In genomic region chr6:119174307-119175074, GRCm38 (mm10) we compare ENCODE assay signal across 8 mouse cellular contexts. TPM values are rescaled to one million over a fixed set of nuclear protein-coding genes. Genes with fewer than 3 reads are reported as not detected.
DNase-seq lines count a peak whose midpoint lies in the region; ATAC-seq and TF ChIP-seq lines count a peak whose summit lies in the region.

No protein-coding gene starts in this region.

- 49% methylated on average over 12 of the region's 12 CpGs for WGBS in cerebellum, adult 2 months
- 49% methylated on average over 12 of the region's 12 CpGs for WGBS in lung, postnatal 0 days
- WGBS in limb, embryonic 14.5 days, result 54% methylated on average over 12 of the region's 12 CpGs
- 52% methylated on average over 12 of the region's 12 CpGs for WGBS in stomach, embryonic 15.5 days

- DNase-seq in cerebellum, adult 2 months, result no peak
- no peak for DNase-seq in lung, postnatal 0 days (ENCODE audit: low spot score)
- DNase-seq in lung, postnatal 25 days (ENCODE audit: low spot score), result no peak
- DNase-seq in limb, embryonic 14.5 days (ENCODE audit: low spot score), result no peak
- DNase-seq in layer of hippocampus, adult 11-12 months (ENCODE audit: low spot score), result no peak
- no peak for DNase-seq in spleen, postnatal 36 days (ENCODE audit: low spot score in 2 of 2)

- peak overlapping the region; percentile 65 for H3K4me2 ChIP-seq in lung, postnatal 0 days (replicated peaks; ENCODE audit: low read depth, low read length)
- peak overlapping the region; percentile 61 for H3K4me2 ChIP-seq in limb, embryonic 14.5 days (replicated peaks; ENCODE audit: low read depth, low read length, severe bottlenecking)
- H3K4me2 ChIP-seq in stomach, embryonic 15.5 days, result peak overlapping the region; percentile 75

- no peaks in the 10 kb centered on the region for H3K27me3 ChIP-seq in cerebellum, adult 2 months (ENCODE audit: control insufficient read depth, insufficient read depth, low read length)
- H3K27me3 ChIP-seq in lung, postnatal 0 days (replicated peaks; ENCODE audit: insufficient read depth, low read length), result no peaks in the 10 kb centered on the region
- H3K27me3 ChIP-seq in limb, embryonic 14.5 days (ENCODE audit: control insufficient read depth, insufficient read depth, low read length), result no peaks in the 10 kb centered on the region
- no peaks in the 10 kb centered on the region for H3K27me3 ChIP-seq in stomach, embryonic 15.5 days (replicated peaks)

- no peak overlapping the region for H3K27ac ChIP-seq in cerebellum, adult 2 months (ENCODE audit: insufficient read depth, low read length)
- H3K27ac ChIP-seq in lung, postnatal 0 days (ENCODE audit: low read length), result no peak overlapping the region
- H3K27ac ChIP-seq in limb, embryonic 14.5 days (replicated peaks; ENCODE audit: low read depth, low read length), result no peak overlapping the region
- H3K27ac ChIP-seq in stomach, embryonic 15.5 days, result no peak overlapping the region

- H3K9me3 ChIP-seq in lung, postnatal 0 days (ENCODE audit: low read length), result no peaks in the 10 kb centered on the region
- no peaks in the 10 kb centered on the region for H3K9me3 ChIP-seq in limb, embryonic 14.5 days (ENCODE audit: control insufficient read depth, low read length)
- H3K9me3 ChIP-seq in stomach, embryonic 15.5 days, result no peaks in the 10 kb centered on the region

- TF ChIP-seq POLR2A in cerebellum, adult 2 months (IDR thresholded peaks at IDR 0.05; ENCODE audit: borderline replicate concordance, insufficient read depth, low read length), result no peak
- no peak for TF ChIP-seq POLR2A in limb, embryonic 14.5 days (IDR thresholded peaks at IDR 0.05; ENCODE audit: borderline replicate concordance, extremely low read depth, insufficient read depth, insufficient read length)

- H3K36me3 ChIP-seq in lung, postnatal 0 days (ENCODE audit: insufficient read depth, low read length), result no peaks in the 10 kb centered on the region
- no peaks in the 10 kb centered on the region for H3K36me3 ChIP-seq in limb, embryonic 14.5 days (ENCODE audit: control insufficient read depth, insufficient read depth, low read length)
- H3K36me3 ChIP-seq in stomach, embryonic 15.5 days, result no peaks in the 10 kb centered on the region

- peak overlapping the region; percentile 59; the same call in 1 of the 2 replicates for H3K9ac ChIP-seq in lung, postnatal 0 days (replicated peaks; ENCODE audit: low read depth)
- no peak overlapping the region for H3K9ac ChIP-seq in limb, embryonic 14.5 days (ENCODE audit: low read depth, low read length, severe bottlenecking)
- H3K9ac ChIP-seq in stomach, embryonic 15.5 days, result no peak overlapping the region

- TF ChIP-seq CTCF in cerebellum, adult 2 months (IDR thresholded peaks at IDR 0.05; ENCODE audit: borderline replicate concordance, insufficient read depth, low read depth, low read length), result no peak
- no peak for TF ChIP-seq CTCF in lung, postnatal 0 days (IDR thresholded peaks at IDR 0.05)

- peak overlapping the region; percentile 93 for H3K4me3 ChIP-seq in cerebellum, adult 2 months (replicated peaks; ENCODE audit: insufficient read depth, low read depth, low read length)
- peak overlapping the region; percentile 96 for H3K4me3 ChIP-seq in lung, postnatal 0 days (ENCODE audit: low read depth, low read length)
- H3K4me3 ChIP-seq in limb, embryonic 14.5 days (replicated peaks; ENCODE audit: low read length), result peak overlapping the region; percentile 77
- peak overlapping the region; percentile 87 for H3K4me3 ChIP-seq in stomach, embryonic 15.5 days (replicated peaks)

- TF ChIP-seq EP300 in lung, postnatal 0 days (IDR thresholded peaks at IDR 0.05), result no peak

- H3K4me1 ChIP-seq in cerebellum, adult 2 months (ENCODE audit: control insufficient read depth, insufficient read depth, low read length), result 0 out of 2 replicates have a peak, but pooled peaks cover 3% of the 10 kb centered on the region
- H3K4me1 ChIP-seq in lung, postnatal 0 days (ENCODE audit: insufficient read depth, low read depth, low read length), result peaks cover 6% of the 10 kb centered on the region; the same call in 1 of the 2 replicates
- peaks cover 7% of the 10 kb centered on the region; the same call in 1 of the 2 replicates for H3K4me1 ChIP-seq in limb, embryonic 14.5 days (ENCODE audit: control insufficient read depth, insufficient read depth, low read length)
- H3K4me1 ChIP-seq in stomach, embryonic 15.5 days, result no peaks in the 10 kb centered on the region

- ATAC-seq in cerebellum, adult (ENCODE audit: insufficient number of reproducible peaks, low FRiP score, low TSS enrichment), result no peak
- ATAC-seq in lung, postnatal 0 days, result 0 out of 2 replicates have a peak, but pooled peaks have one; percentile 0
- no peak for ATAC-seq in limb, embryonic 14.5 days (ENCODE audit: low FRiP score, low read depth)
- no peak for ATAC-seq in stomach, embryonic 15.5 days (ENCODE audit: insufficient read depth, low FRiP score, low read depth)

RNA-seq across cellular contexts. Expression of gene Dcp1b, which starts 0.6 kb away (rescaled TPM):
- polyA plus RNA-seq in cerebellum, adult 2 months (2012; rRNA removed), result 22.7 and 25.3 TPM in 2 replicates
- polyA plus RNA-seq in lung, postnatal 0 days (2015; fragmentation: Nextera tagmentation; extraction: Ambion mirVana), result 6.6 and 7.3 TPM in 2 replicates
- polyA plus RNA-seq in limb, embryonic 14.5 days (2012; rRNA removed), result 22.3 and 26.9 TPM in 2 replicates
- 8.9 and 9.0 TPM in 2 replicates for polyA plus RNA-seq in limb, embryonic 14.5 days (2014; fragmentation: Nextera tagmentation; extraction: Ambion mirVana)
- polyA plus RNA-seq in stomach, embryonic 15.5 days (2015; fragmentation: Nextera tagmentation; extraction: Ambion mirVana), result 7.4 and 7.6 TPM in 2 replicates

RNA-seq across cellular contexts. Expression of gene Cacna1c, which starts 21.7 kb away (rescaled TPM):
- 16.7 and 17.8 TPM in 2 replicates for polyA plus RNA-seq in cerebellum, adult 2 months (2012; rRNA removed)
- polyA plus RNA-seq in lung, postnatal 0 days (2015; fragmentation: Nextera tagmentation; extraction: Ambion mirVana), result 4.8 and 6.2 TPM in 2 replicates
- polyA plus RNA-seq in limb, embryonic 14.5 days (2012; rRNA removed), result 29.0 and 33.6 TPM in 2 replicates
- polyA plus RNA-seq in limb, embryonic 14.5 days (2014; fragmentation: Nextera tagmentation; extraction: Ambion mirVana), result 8.9 and 11.7 TPM in 2 replicates
- polyA plus RNA-seq in stomach, embryonic 15.5 days (2015; fragmentation: Nextera tagmentation; extraction: Ambion mirVana), result 4.0 and 5.2 TPM in 2 replicates
